Mouse (Mus musculus) bone marrow macrophage, adult 2 months (primary cell): Measurements from ENCODE around the gene Tsc1.

Source experiments
- CTCF ChIP-seq: IDR thresholded peaks from 2 replicates; pipeline ENCODE4 v1.5.1; 2012; ENCODE audit warnings: low read depth, mild to moderate bottlenecking, low read length, moderate library complexity
- POLR2A ChIP-seq: IDR thresholded peaks from 2 replicates; pipeline ENCODE4 v1.6.1; 2012; ENCODE audit warnings: mild to moderate bottlenecking, low read depth, low read length, borderline replicate concordance

- TF ChIP-seq CTCF (no peak), POLR2A (no peak)
These were observed 45.0 kb upstream of the Tsc1 start for GRCm38 (mm10) chr2:28596021-28596420.
